Mouse (Mus musculus): ENCODE results near the gene Stra6. TPM values are rescaled to one million over a fixed set of nuclear protein-coding genes. Genes with fewer than 3 reads are reported as not detected.

The Stra6 gene
- polyA plus RNA-seq, 1 experiment = 0.29 TPM

DNA sequence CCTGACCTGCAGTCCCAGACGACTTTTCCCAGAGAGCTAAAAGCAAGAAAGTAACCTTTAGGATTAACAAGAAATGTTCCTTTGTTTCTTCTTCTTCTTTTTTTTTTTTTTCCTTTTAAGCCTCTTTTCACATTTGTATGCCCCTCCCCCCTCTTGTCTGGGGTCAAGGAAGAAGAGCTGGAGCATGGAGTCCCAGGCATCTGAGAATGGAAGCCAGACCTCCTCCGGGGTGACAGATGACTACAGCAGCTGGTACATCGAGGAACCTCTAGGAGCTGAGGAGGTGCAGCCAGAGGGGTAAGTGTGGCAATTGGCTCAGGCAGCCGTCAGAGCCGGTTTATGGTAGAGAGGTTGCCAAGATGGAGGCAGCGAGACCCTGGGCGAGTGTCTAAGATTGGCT is 71.3 kb downstream of the Stra6 start:
- Histone ChIP-seq H3K79me2 (ENCODE audit: control insufficient read depth, insufficient read depth) (no peaks in the 10 kb centered on the region), H3K79me3 (ENCODE audit: low read depth) (no peaks in the 10 kb centered on the region), H3ac (ENCODE audit: control insufficient read depth, insufficient read length, low read depth) (no peak overlapping the region), H3K27me3 (ENCODE audit: control insufficient read depth, insufficient read depth, insufficient read length) (peaks cover 5% of the 10 kb centered on the region), H3K36me3 (ENCODE audit: control insufficient read depth, insufficient read depth) (no peaks in the 10 kb centered on the region), H3K4me3 (ENCODE audit: insufficient read depth, poor library complexity, severe bottlenecking) (no peak overlapping the region)
- TF ChIP-seq FOSL1 (IDR thresholded peaks at IDR 0.05; ENCODE audit: insufficient read depth, low read length, poor library complexity, severe bottlenecking) (no peak), USF1 (IDR thresholded peaks at IDR 0.05; ENCODE audit: low read depth) (no peak), MYOD1 (IDR thresholded peaks at IDR 0.05; ENCODE audit: control insufficient read depth, insufficient read length, low read depth) (no peak), CTCF (IDR thresholded peaks at IDR 0.05; ENCODE audit: control insufficient read depth, insufficient read depth, insufficient read length) (no peak), CEBPB (IDR thresholded peaks at IDR 0.05; ENCODE audit: low read depth) (no peak), MYOG (IDR thresholded peaks at IDR 0.05; ENCODE audit: control insufficient read depth, extremely low read depth, insufficient read length) (no peak), MAX (IDR thresholded peaks at IDR 0.05) (no peak)

DNA sequence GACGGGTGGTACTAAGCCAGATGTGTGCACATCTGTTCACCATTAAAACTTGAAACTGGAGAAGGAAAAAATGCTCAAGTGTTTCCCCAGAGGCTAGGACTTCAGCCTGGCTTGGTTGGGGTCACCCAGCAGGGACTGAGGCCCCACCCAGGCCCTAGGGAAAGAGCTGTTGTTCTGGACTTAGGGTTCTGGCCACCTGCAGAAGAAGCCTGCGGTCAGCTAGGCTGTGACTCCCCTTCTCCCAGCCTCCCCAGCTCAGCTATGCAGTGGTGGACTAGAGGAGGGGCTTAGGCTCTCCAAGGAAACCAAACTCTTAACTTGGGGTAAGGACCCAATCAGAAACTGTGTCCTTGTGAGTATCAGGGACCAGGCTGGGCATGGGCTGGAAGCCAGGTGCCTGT is 72.3 kb downstream of the Stra6 start:
- no peak overlapping the region for H3K4me3 ChIP-seq (ENCODE audit: insufficient read depth, poor library complexity, severe bottlenecking)

DNA sequence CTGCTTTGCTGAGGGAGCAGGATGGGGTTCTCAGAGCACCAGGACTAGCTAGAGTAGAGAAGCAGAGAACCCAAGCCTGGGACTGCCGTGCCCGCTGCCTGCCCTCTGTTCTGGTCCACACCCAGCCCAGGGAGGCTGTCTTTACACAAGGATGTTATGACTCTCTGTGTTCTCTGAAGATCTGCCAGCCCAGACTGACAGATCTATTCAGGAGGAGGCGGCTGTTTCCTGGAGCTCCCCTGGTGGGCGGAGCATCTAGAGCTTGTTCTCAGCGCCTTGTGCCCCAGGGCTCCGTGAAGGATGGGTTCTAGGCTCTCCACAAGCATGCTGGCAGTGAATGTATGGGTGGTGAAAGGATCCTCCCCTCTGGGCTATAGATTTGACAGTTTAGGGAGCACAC is 76.4 kb downstream of the Stra6 start:
- Histone ChIP-seq H3K4me3 (ENCODE audit: insufficient read depth, poor library complexity, severe bottlenecking) (no peak overlapping the region), H3K36me3 (ENCODE audit: control insufficient read depth, insufficient read depth) (no peaks in the 10 kb centered on the region), H3K79me2 (ENCODE audit: control insufficient read depth, insufficient read depth) (no peaks in the 10 kb centered on the region), H3K27me3 (ENCODE audit: control insufficient read depth, insufficient read depth, insufficient read length) (no peaks in the 10 kb centered on the region), H3ac (ENCODE audit: control insufficient read depth, insufficient read length, low read depth) (no peak overlapping the region), H3K79me3 (ENCODE audit: low read depth) (no peaks in the 10 kb centered on the region)
- TF ChIP-seq MYOD1 (IDR thresholded peaks at IDR 0.05; ENCODE audit: control insufficient read depth, insufficient read length, low read depth) (no peak), FOSL1 (IDR thresholded peaks at IDR 0.05; ENCODE audit: insufficient read depth, low read length, poor library complexity, severe bottlenecking) (no peak), USF1 (IDR thresholded peaks at IDR 0.05; ENCODE audit: low read depth) (no peak), MAX (IDR thresholded peaks at IDR 0.05) (no peak), MYOG (IDR thresholded peaks at IDR 0.05; ENCODE audit: control insufficient read depth, extremely low read depth, insufficient read length) (no peak), CEBPB (IDR thresholded peaks at IDR 0.05; ENCODE audit: low read depth) (no peak), CTCF (IDR thresholded peaks at IDR 0.05; ENCODE audit: control insufficient read depth, insufficient read depth, insufficient read length) (no peak)

More for the DNA sequence above, 72.3 kb downstream of the Stra6 start:
- Histone ChIP-seq H3K79me2 (ENCODE audit: control insufficient read depth, insufficient read depth) (no peaks in the 10 kb centered on the region), H3K36me3 (ENCODE audit: control insufficient read depth, insufficient read depth) (no peaks in the 10 kb centered on the region), H3K27me3 (ENCODE audit: control insufficient read depth, insufficient read depth, insufficient read length) (peaks cover 5% of the 10 kb centered on the region), H3K79me3 (ENCODE audit: low read depth) (no peaks in the 10 kb centered on the region), H3ac (ENCODE audit: control insufficient read depth, insufficient read length, low read depth) (no peak overlapping the region)
- TF ChIP-seq FOSL1 (IDR thresholded peaks at IDR 0.05; ENCODE audit: insufficient read depth, low read length, poor library complexity, severe bottlenecking) (no peak), USF1 (IDR thresholded peaks at IDR 0.05; ENCODE audit: low read depth) (no peak), MYOD1 (IDR thresholded peaks at IDR 0.05; ENCODE audit: control insufficient read depth, insufficient read length, low read depth) (no peak), MAX (IDR thresholded peaks at IDR 0.05) (no peak), CTCF (IDR thresholded peaks at IDR 0.05; ENCODE audit: control insufficient read depth, insufficient read depth, insufficient read length) (no peak), CEBPB (IDR thresholded peaks at IDR 0.05; ENCODE audit: low read depth) (no peak)

DNA sequence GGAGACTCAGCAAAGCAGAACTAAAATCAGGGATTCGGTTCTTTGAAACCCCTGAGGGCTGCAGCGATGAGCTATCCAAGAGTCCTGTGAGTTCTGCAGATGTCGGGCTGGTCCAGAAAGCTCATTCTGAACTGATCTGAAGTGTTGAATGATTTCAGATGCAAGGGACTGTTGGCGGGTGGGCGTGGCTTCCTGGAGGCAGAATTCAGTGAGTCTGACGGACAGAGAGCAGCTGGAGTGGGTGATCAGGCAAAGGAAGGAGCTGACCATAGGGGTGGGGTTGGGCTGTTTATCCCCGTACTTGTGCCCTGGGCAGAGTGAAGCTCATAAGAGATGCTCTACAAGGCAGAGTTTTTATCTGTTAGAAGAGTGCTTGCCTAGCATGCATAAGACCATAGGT is 79.8 kb downstream of the Stra6 start:
- Histone ChIP-seq H3K4me3 (ENCODE audit: insufficient read depth, poor library complexity, severe bottlenecking) (no peak overlapping the region), H3ac (ENCODE audit: control insufficient read depth, insufficient read length, low read depth) (no peak overlapping the region), H3K36me3 (ENCODE audit: control insufficient read depth, insufficient read depth) (no peaks in the 10 kb centered on the region), H3K79me2 (ENCODE audit: control insufficient read depth, insufficient read depth) (no peaks in the 10 kb centered on the region), H3K79me3 (ENCODE audit: low read depth) (no peaks in the 10 kb centered on the region), H3K27me3 (ENCODE audit: control insufficient read depth, insufficient read depth, insufficient read length) (no peaks in the 10 kb centered on the region)
- TF ChIP-seq MYOD1 (IDR thresholded peaks at IDR 0.05; ENCODE audit: control insufficient read depth, insufficient read length, low read depth) = peak; percentile 83
- no peak for TF ChIP-seq MAX (IDR thresholded peaks at IDR 0.05)

DNA sequence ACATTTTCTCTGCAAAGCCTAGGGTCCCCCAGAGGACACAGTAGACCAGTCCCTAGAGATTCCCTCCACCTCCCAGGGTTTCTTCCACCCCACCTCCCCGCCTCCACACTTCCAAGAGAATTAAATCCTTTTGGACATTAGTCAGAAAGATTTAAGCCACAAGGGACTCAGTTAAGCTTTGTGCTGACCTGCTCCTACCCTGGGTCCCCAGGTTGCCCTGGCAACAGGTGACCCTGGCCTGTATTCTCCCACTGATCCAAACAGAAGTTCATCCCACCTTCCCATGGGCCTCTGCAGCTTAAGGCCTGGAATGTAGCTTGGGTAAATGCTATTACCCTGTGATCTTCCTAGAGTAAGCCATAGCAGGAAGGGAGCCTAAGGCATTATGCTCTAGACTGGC is 81.1 kb downstream of the Stra6 start:
- Histone ChIP-seq H3K4me3 (ENCODE audit: insufficient read depth, poor library complexity, severe bottlenecking) (no peak overlapping the region), H3K27me3 (ENCODE audit: control insufficient read depth, insufficient read depth, insufficient read length) (no peaks in the 10 kb centered on the region), H3K36me3 (ENCODE audit: control insufficient read depth, insufficient read depth) (no peaks in the 10 kb centered on the region), H3K79me2 (ENCODE audit: control insufficient read depth, insufficient read depth) (no peaks in the 10 kb centered on the region), H3K79me3 (ENCODE audit: low read depth) (no peaks in the 10 kb centered on the region), H3ac (ENCODE audit: control insufficient read depth, insufficient read length, low read depth) (no peak overlapping the region)
- TF ChIP-seq CTCF (IDR thresholded peaks at IDR 0.05; ENCODE audit: control insufficient read depth, insufficient read depth, insufficient read length) (no peak), MYOG (IDR thresholded peaks at IDR 0.05; ENCODE audit: control insufficient read depth, extremely low read depth, insufficient read length) (no peak), CEBPB (IDR thresholded peaks at IDR 0.05; ENCODE audit: low read depth) (no peak), MYOD1 (IDR thresholded peaks at IDR 0.05; ENCODE audit: control insufficient read depth, insufficient read length, low read depth) (no peak), FOSL1 (IDR thresholded peaks at IDR 0.05; ENCODE audit: insufficient read depth, low read length, poor library complexity, severe bottlenecking) (no peak), MAX (IDR thresholded peaks at IDR 0.05) (no peak), USF1 (IDR thresholded peaks at IDR 0.05; ENCODE audit: low read depth) (no peak)

DNA sequence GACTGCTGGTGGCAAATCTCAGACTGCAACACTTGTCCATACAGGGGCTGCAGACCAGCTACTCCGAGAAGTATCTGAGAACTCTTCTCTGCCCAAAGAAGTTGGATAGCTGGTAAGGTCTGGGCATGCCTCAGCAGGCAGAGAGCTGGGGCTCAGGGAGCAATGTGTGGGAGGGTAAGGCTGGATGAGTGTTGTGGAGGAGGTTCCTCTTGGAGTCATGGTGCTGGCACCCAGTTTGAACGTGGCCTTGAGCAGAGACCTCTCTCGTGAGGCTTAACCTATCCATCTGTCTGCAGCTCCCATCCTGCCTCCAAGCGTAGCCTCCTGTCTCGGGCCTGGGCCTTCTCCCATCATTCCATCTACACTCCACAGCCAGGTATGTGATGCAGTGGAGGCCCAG is 81.8 kb downstream of the Stra6 start:
- no peaks in the 10 kb centered on the region for H3K79me2 ChIP-seq (ENCODE audit: control insufficient read depth, insufficient read depth)
- no peak overlapping the region for H3K4me3 ChIP-seq (ENCODE audit: insufficient read depth, poor library complexity, severe bottlenecking)
- no peak for TF ChIP-seq MYOD1 (IDR thresholded peaks at IDR 0.05; ENCODE audit: control insufficient read depth, insufficient read length, low read depth)
- no peak for TF ChIP-seq MAX (IDR thresholded peaks at IDR 0.05)
- no peak for TF ChIP-seq FOSL1 (IDR thresholded peaks at IDR 0.05; ENCODE audit: insufficient read depth, low read length, poor library complexity, severe bottlenecking)
- no peak for TF ChIP-seq MYOG (IDR thresholded peaks at IDR 0.05; ENCODE audit: control insufficient read depth, extremely low read depth, insufficient read length)
- TF ChIP-seq USF1 (IDR thresholded peaks at IDR 0.05; ENCODE audit: low read depth) = no peak
- TF ChIP-seq CTCF (IDR thresholded peaks at IDR 0.05; ENCODE audit: control insufficient read depth, insufficient read depth, insufficient read length) = no peak
- TF ChIP-seq CEBPB (IDR thresholded peaks at IDR 0.05; ENCODE audit: low read depth) = no peak
- H3ac ChIP-seq (ENCODE audit: control insufficient read depth, insufficient read length, low read depth) = no peak overlapping the region
- no peaks in the 10 kb centered on the region for H3K79me3 ChIP-seq (ENCODE audit: low read depth)
- H3K27me3 ChIP-seq (ENCODE audit: control insufficient read depth, insufficient read depth, insufficient read length) = no peaks in the 10 kb centered on the region
- H3K36me3 ChIP-seq (ENCODE audit: control insufficient read depth, insufficient read depth) = no peaks in the 10 kb centered on the region
